Mouse (Mus musculus) kidney, embryonic 16.5 days (tissue): ENCODE results near the gene Mib2. TPM values are rescaled to one million over a fixed set of nuclear protein-coding genes. Genes with fewer than 3 reads are reported as not detected.
"Not testable (repeated sequence)": the region's sequence is repeated elsewhere in the genome, so short reads cannot be mapped to it uniquely, and the experiment has no call there.

Experiments used
- ATAC-seq: fragments of 200-750 bp; cut with Nextera tagmentation; 2 replicates; pipeline ENCODE4 v1.8.0; 2017; ENCODE audit warnings: moderate TSS enrichment; ENCODE audit not compliant: low FRiP score, low TSS enrichment
- H3K27ac ChIP-seq: fragments of 300-500 bp; sonication (generic); 2 replicates; pipeline ENCODE4 v1.5.1; 2014; ENCODE audit warnings: low read length
- H3K27me3 ChIP-seq: fragments of 300-500 bp; sonication (generic); 2 replicates; pipeline ENCODE4 v1.6.1; 2014; ENCODE audit warnings: low read length, control low read depth, mixed read lengths; ENCODE audit not compliant: insufficient read depth
- H3K36me3 ChIP-seq: fragments of 300-500 bp; sonication (generic); 2 replicates; pipeline ENCODE4 v1.6.1; 2014; ENCODE audit warnings: low read length, control low read depth, mixed read lengths; ENCODE audit not compliant: insufficient read depth
- H3K4me1 ChIP-seq: fragments of 300-500 bp; sonication (generic); 2 replicates; pipeline ENCODE4 v1.6.1; 2014; ENCODE audit warnings: low read length, control low read depth, mixed read lengths; ENCODE audit not compliant: insufficient read depth
- H3K4me2 ChIP-seq: fragments of 300-500 bp; sonication (generic); replicated peaks from 2 replicates; pipeline ENCODE4 v1.6.1; 2014; ENCODE audit warnings: low read depth, low read length
- H3K4me3 ChIP-seq: fragments of 300-500 bp; sonication (generic); 2 replicates; pipeline ENCODE4 v1.5.1; 2014; ENCODE audit warnings: mild to moderate bottlenecking, low read length
- H3K9ac ChIP-seq: fragments of 300-500 bp; sonication (generic); replicated peaks from 2 replicates; pipeline ENCODE4 v1.6.1; 2014; ENCODE audit warnings: low read length
- H3K9me3 ChIP-seq: fragments of 300-500 bp; sonication (generic); 2 replicates; pipeline ENCODE4 v1.6.1; 2016; ENCODE audit warnings: low read length, control low read depth
- WGBS: fragments of 180-500 bp; shearing (Covaris S2); extraction: QIAGEN DNeasy Blood & Tissue Kit; methylation state at CpG from one replicate; pipeline ENCODE4 v1.1.7; 2014; 5-methylcytosine and 5-hydroxymethylcytosine counted together
- polyA plus RNA-seq: library from polyadenylated mRNA; unstranded; fragments of >200 nt; fragmentation: Nextera tagmentation; extraction: Ambion mirVana; gene quantifications from 2 replicates; pipeline ENCODE4 v1.2.1, GENCODE M21; 2015

Mib2 gene
- polyA plus RNA-seq, 1 experiment from 2014 or later = 34.1 TPM

DNA sequence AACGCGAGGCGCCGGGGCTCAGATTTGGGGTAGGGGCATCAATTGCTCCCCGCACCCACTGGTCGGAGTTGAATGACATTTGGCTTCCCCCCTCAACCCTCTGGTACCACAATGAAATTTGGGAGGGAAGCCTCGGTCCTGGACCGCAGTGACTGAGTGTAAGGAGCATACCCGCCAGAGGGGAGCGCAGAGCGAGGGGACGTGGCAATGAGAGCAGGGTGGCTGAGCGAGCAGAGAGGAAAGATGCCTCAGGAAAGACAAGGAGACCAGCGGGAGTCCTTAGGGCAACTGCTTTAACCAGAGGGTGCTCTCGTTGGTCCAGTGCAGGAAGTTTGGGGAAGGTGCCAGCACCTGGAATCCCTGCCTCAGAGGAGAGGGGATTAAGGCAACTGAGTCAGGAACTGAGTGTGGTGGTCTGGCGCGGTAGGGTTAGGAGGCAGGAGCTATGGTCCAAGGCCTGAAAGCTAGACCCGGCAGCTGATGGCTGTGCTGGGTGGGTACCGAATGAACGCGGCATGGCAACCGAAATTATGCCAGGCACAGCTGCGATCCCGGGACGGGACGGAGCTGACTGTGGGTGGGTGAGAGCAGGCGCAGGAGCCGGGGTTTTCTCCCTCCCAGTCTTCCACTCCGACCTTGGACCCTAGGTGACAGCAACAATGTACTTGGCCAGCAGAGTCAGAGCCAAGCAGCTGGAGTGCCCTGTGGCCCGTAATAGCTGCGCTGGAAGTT lies 15.4 kb downstream of the Mib2 start:
- Histone ChIP-seq H3K9me3 (no peaks in the 10 kb centered on the region), H3K27me3 (peaks cover 15% of the 10 kb centered on the region), H3K4me3 (peak overlapping the region; percentile 53), H3K27ac (peak overlapping the region; percentile 86), H3K4me1 (peaks cover 43% of the 10 kb centered on the region), H3K36me3 (peaks cover 28% of the 10 kb centered on the region), H3K9ac (peak overlapping the region; percentile 73), H3K4me2 (peak overlapping the region; percentile 71)
- ATAC-seq = peak; percentile 13
- WGBS = 2% methylated on average over 31 of the region's 31 CpGs

DNA sequence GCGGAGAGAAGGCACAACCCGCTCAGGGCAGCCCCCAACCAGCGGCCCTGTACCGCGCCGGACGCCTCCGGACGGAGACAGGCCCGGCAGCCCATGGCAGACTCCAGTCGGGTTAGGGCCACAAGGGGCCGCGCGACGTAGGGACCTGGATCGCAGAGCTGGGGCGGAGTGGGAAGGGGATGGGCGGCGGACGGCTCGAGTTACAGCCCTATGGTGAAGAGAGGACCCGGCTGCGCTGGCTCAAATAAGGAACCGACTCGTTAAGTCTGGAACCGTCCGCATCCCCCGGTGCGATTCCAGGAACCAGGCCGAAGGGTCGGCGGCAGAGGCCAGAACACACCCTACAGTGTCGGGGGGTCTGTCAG lies 15.9 kb downstream of the Mib2 start, which contains the start of gene Mmp23:
Gene Mmp23 (minus strand): TSS at position 299 of the 365 bp plus-strand sequence.
- Histone ChIP-seq H3K9ac (peak within 1 kb of the TSS; percentile 73), H3K27me3 (peaks cover 15% of the 10 kb centered on the region), H3K36me3 (peaks cover 34% of the 10 kb centered on the region), H3K9me3 (no peaks in the 10 kb centered on the region), H3K4me1 (peaks cover 43% of the 10 kb centered on the region), H3K4me2 (peak within 1 kb of the TSS; percentile 71), H3K27ac (peak within 1 kb of the TSS; percentile 86), H3K4me3 (peak within 1 kb of the TSS; percentile 53)
- peak; percentile 72 for ATAC-seq
- under 1% methylated on average over 33 of the region's 33 CpGs for WGBS

DNA sequence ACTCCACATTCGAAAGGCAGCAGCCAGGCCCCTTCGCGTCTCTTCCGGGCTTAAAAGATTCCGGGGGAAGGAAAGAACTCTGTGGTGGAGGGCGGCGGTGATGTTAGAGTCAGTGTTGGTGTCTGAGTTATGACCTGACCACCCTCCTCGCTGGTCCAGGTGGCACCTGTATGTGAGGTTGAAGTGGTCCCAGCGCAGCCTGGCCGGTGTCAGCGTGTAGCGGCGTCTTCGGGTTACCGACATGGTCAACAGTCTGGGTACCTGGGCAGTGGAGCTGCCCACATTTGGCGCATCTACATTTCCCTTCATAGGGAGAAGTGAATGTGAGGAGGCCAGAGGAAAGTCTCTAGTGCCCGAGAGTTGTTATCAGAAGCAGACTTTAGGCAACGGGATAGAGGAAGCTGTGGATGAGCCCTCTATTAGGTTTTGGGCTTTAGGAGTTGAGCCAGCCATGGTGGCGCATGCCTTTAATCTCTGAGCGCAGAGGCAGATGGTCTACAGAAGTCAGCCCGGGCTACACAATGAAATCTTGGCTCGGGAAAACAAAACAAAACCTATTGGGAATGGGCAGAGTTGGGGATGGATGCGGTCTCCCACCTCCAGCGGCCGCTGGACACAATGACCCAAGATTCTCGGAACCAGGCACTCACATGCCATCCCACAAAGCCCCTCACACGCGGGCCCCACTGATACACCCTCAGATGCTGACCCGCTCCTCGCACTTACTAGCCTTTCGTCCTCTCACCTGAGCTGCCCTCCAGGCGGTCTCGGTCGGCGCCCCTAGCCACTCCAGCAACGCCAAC lies 16.5 kb downstream of the Mib2 start:
- Histone ChIP-seq H3K9ac (peak overlapping the region; percentile 73), H3K27me3 (peaks cover 15% of the 10 kb centered on the region), H3K27ac (peak overlapping the region; percentile 86), H3K9me3 (no peaks in the 10 kb centered on the region), H3K36me3 (peaks cover 40% of the 10 kb centered on the region), H3K4me2 (peak overlapping the region; percentile 71), H3K4me3 (peak overlapping the region; percentile 53), H3K4me1 (peaks cover 43% of the 10 kb centered on the region)
- ATAC-seq = no peak
- WGBS = 18% methylated on average over 36 of the region's 36 CpGs

GRCm38 (mm10) chr4:155651553-155652269 lies 17.3 kb downstream of the Mib2 start:
- peak overlapping the region; percentile 86 for H3K27ac ChIP-seq
- peak overlapping the region; percentile 71 for H3K4me2 ChIP-seq
- 43% methylated on average over 15 of the region's 15 CpGs for WGBS
- H3K9me3 ChIP-seq = no peaks in the 10 kb centered on the region
- peak overlapping the region; percentile 1; the same call in 1 of the 2 replicates for H3K9ac ChIP-seq
- peak; percentile 55 for ATAC-seq
- H3K36me3 ChIP-seq = peaks cover 42% of the 10 kb centered on the region
- peaks cover 43% of the 10 kb centered on the region for H3K4me1 ChIP-seq
- peaks cover 15% of the 10 kb centered on the region for H3K27me3 ChIP-seq
- peak overlapping the region; percentile 53; the same call in 1 of the 2 replicates for H3K4me3 ChIP-seq

DNA sequence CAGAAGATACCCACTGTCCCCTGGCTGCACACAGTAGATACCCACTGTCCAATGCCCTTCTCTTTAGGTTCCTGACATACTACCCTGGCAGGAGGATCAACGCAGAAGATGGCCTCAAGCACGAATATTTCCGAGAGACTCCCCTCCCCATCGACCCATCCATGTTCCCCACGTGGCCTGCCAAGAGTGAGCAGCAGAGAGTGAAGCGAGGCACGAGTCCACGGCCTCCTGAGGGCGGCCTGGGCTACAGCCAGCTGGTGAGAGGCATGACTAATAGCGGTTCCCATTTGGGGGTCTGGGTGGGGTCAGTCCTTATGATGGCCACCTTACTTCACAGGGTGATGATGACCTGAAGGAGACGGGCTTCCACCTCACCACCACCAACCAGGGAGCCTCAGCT lies 19.6 kb downstream of the Mib2 start:
- Histone ChIP-seq H3K36me3 (peaks cover 45% of the 10 kb centered on the region), H3K9me3 (no peaks in the 10 kb centered on the region), H3K4me2 (no peak overlapping the region), H3K27ac (no peak overlapping the region), H3K27me3 (peaks cover 15% of the 10 kb centered on the region), H3K4me3 (no peak overlapping the region), H3K4me1 (peaks cover 32% of the 10 kb centered on the region), H3K9ac (no peak overlapping the region)
- ATAC-seq = no peak
- 91% methylated on average over 11 of the region's 11 CpGs for WGBS

DNA sequence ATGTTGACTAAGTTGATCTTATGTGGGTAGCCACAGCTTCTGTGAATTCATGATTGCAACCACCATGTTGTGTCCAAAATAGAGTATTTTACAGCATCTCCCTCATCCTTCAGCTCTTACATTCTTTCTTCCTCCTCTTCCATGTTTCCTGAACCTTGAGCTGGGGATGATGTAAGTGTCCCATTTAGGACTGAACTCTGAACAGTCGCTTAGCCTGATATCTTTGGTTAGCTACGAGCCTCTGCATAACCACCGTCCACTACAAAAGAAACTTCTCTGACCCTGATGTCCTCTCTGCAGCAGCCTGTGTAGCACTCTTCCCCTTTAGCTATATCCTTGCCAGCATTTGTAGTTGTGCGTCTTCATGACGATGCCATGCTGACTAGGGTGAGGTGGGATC lies 23.3 kb downstream of the Mib2 start:
- WGBS = 96% methylated on average over 5 of the region's 5 CpGs
- H3K4me2 ChIP-seq = no peak overlapping the region

GRCm38 (mm10) chr4:155645308-155645707 lies 23.7 kb downstream of the Mib2 start, which contains the start of gene Gm10563:
TSS of gene Gm10563 (minus strand) at chr4:155645408.
- H3K9ac ChIP-seq, H3K27ac ChIP-seq, H3K4me3 ChIP-seq, ATAC-seq, H3K4me1 ChIP-seq, H3K4me2 ChIP-seq, H3K27me3 ChIP-seq, H3K9me3 ChIP-seq: not testable (repeated sequence)
- peaks cover 69% of the 10 kb centered on the region for H3K36me3 ChIP-seq
- WGBS = 96% methylated on average over 2 of the region's 2 CpGs

More for the DNA sequence above, 23.3 kb downstream of the Mib2 start:
- Histone ChIP-seq H3K9me3 (no peaks in the 10 kb centered on the region), H3K4me1 (no peaks in the 10 kb centered on the region), H3K27ac (no peak overlapping the region), H3K4me3 (no peak overlapping the region), H3K27me3 (no peaks in the 10 kb centered on the region), H3K36me3 (peaks cover 69% of the 10 kb centered on the region), H3K9ac (no peak overlapping the region)
- ATAC-seq = no peak

- no peaks in the 10 kb centered on the region for H3K9me3 ChIP-seq
- H3K4me3 ChIP-seq = no peak overlapping the region
- ATAC-seq = no peak
- no peaks in the 10 kb centered on the region for H3K4me1 ChIP-seq
- no peak overlapping the region for H3K27ac ChIP-seq
- peaks cover 60% of the 10 kb centered on the region for H3K36me3 ChIP-seq
- no peak overlapping the region for H3K4me2 ChIP-seq
- H3K9ac ChIP-seq = no peak overlapping the region
- WGBS = 81% methylated on average over 1 of the region's 1 CpGs
- no peaks in the 10 kb centered on the region for H3K27me3 ChIP-seq
Measured at GRCm38 (mm10) chr4:155643531-155643930, 25.5 kb downstream of the Mib2 start.

- no peaks in the 10 kb centered on the region for H3K4me1 ChIP-seq
- no peak overlapping the region for H3K9ac ChIP-seq
- peaks cover 69% of the 10 kb centered on the region for H3K36me3 ChIP-seq
- no peak for ATAC-seq
- H3K4me3 ChIP-seq = no peak overlapping the region
- H3K27me3 ChIP-seq = no peaks in the 10 kb centered on the region
- H3K27ac ChIP-seq = no peak overlapping the region
- no peak overlapping the region for H3K4me2 ChIP-seq
- H3K9me3 ChIP-seq = no peaks in the 10 kb centered on the region
Measured at GRCm38 (mm10) chr4:155635766-155636499, 33.1 kb downstream of the Mib2 start.
